14 mouse cellular contexts compared by ENCODE assay signal in genomic region chr9:58065532-58065931, GRCm38 (mm10). TPM values are rescaled to one million over a fixed set of nuclear protein-coding genes. Genes with fewer than 3 reads are reported as not detected.
A peak's percentile ranks its signal among the peaks of the same experiment; 100 is the strongest.
DNase-seq lines count a peak whose midpoint lies in the region; ATAC-seq lines count a peak whose summit lies in the region.
"Had no signal": no experiment of that assay in that cellular context is flagged by ENCODE, and none has a peak within 500 bp of the region (broad histone marks: within the 10 kb centered on the region; RNA-seq: fewer than 3 reads in every experiment).

No protein-coding gene starts in this region.

- H3K27me3 ChIP-seq in hindbrain, embryonic 11.5 days (ENCODE audit: control insufficient read depth, insufficient read depth, low read length): no peaks in the 10 kb centered on the region
- H3K27me3 ChIP-seq in hindbrain, embryonic 10.5 days (ENCODE audit: insufficient read depth, poor library complexity, severe bottlenecking): peaks cover 18% of the 10 kb centered on the region
- peaks cover 3% of the 10 kb centered on the region; the same call in 1 of the 2 replicates for H3K27me3 ChIP-seq in embryonic facial prominence, embryonic 12.5 days
- peaks cover 25% of the 10 kb centered on the region for H3K27me3 ChIP-seq in hindbrain, embryonic 12.5 days
- no peaks in the 10 kb centered on the region for H3K27me3 ChIP-seq in midbrain, embryonic 14.5 days (ENCODE audit: control insufficient read depth, insufficient read depth, low read length)
- H3K27me3 ChIP-seq in heart, embryonic 11.5 days (ENCODE audit: control insufficient read depth, insufficient read depth, low read length): peaks cover 15% of the 10 kb centered on the region

- H3K27ac ChIP-seq in hindbrain, embryonic 11.5 days (ENCODE audit: low read depth, low read length): peak overlapping the region; percentile 54; the same call in 1 of the 2 replicates
- H3K27ac ChIP-seq in hindbrain, embryonic 10.5 days: no peak overlapping the region
- H3K27ac ChIP-seq in embryonic facial prominence, embryonic 12.5 days: peak overlapping the region; percentile 64; the same call in 1 of the 2 replicates
- H3K27ac ChIP-seq in hindbrain, embryonic 12.5 days: peak overlapping the region; percentile 55
- H3K27ac ChIP-seq in midbrain, embryonic 14.5 days (replicated peaks; ENCODE audit: low read depth, low read length): peak overlapping the region; percentile 79
- H3K27ac ChIP-seq in heart, embryonic 11.5 days (ENCODE audit: low read depth, low read length): no peak overlapping the region

- peaks cover 4% of the 10 kb centered on the region; the same call in 1 of the 2 replicates for H3K4me1 ChIP-seq in hindbrain, embryonic 11.5 days (replicated peaks; ENCODE audit: control insufficient read depth, insufficient read depth, low read length)
- H3K4me1 ChIP-seq in hindbrain, embryonic 10.5 days (replicated peaks): peaks cover 51% of the 10 kb centered on the region
- H3K4me1 ChIP-seq in embryonic facial prominence, embryonic 12.5 days: peaks cover 33% of the 10 kb centered on the region
- H3K4me1 ChIP-seq in hindbrain, embryonic 12.5 days: peaks cover 54% of the 10 kb centered on the region
- H3K4me1 ChIP-seq in midbrain, embryonic 14.5 days (ENCODE audit: control insufficient read depth, insufficient read depth, low read length): peaks cover 70% of the 10 kb centered on the region
- peaks cover 34% of the 10 kb centered on the region for H3K4me1 ChIP-seq in heart, embryonic 11.5 days (ENCODE audit: control insufficient read depth, insufficient read depth, low read length)

- H3K4me3 ChIP-seq in hindbrain, embryonic 11.5 days (ENCODE audit: low read depth, low read length): no peak overlapping the region
- H3K4me3 ChIP-seq in hindbrain, embryonic 10.5 days: no peak overlapping the region
- H3K4me3 ChIP-seq in embryonic facial prominence, embryonic 12.5 days: no peak overlapping the region
- H3K4me3 ChIP-seq in hindbrain, embryonic 12.5 days: no peak overlapping the region
- no peak overlapping the region for H3K4me3 ChIP-seq in midbrain, embryonic 14.5 days (replicated peaks; ENCODE audit: low read depth, low read length)
- H3K4me3 ChIP-seq in heart, embryonic 11.5 days (ENCODE audit: low read depth, low read length): no peak overlapping the region
- H3K4me3 ChIP-seq: megakaryocyte, embryonic 14.5 days had no signal

- ATAC-seq in hindbrain, embryonic 11.5 days (ENCODE audit: low FRiP score): no peak
- ATAC-seq in embryonic facial prominence, embryonic 12.5 days (ENCODE audit: insufficient number of reproducible peaks, insufficient read depth, low FRiP score, low TSS enrichment): no peak
- ATAC-seq in hindbrain, embryonic 12.5 days (ENCODE audit: low FRiP score): no peak
- ATAC-seq in midbrain, embryonic 14.5 days (ENCODE audit: low FRiP score, low TSS enrichment): peak; percentile 49; the same call in 1 of the 2 replicates
- no peak for ATAC-seq in heart, embryonic 11.5 days (replicated peaks; ENCODE audit: insufficient number of reproducible peaks, low FRiP score, low TSS enrichment)

- H3K4me2 ChIP-seq in hindbrain, embryonic 11.5 days (replicated peaks; ENCODE audit: low read depth, low read length): no peak overlapping the region
- no peak overlapping the region for H3K4me2 ChIP-seq in embryonic facial prominence, embryonic 12.5 days (replicated peaks)
- no peak overlapping the region for H3K4me2 ChIP-seq in hindbrain, embryonic 12.5 days (replicated peaks)
- no peak overlapping the region; the same call in 1 of the 2 replicates for H3K4me2 ChIP-seq in midbrain, embryonic 14.5 days (ENCODE audit: low read length)
- H3K4me2 ChIP-seq in heart, embryonic 11.5 days: no peak overlapping the region
- H3K4me2 ChIP-seq: liver, embryonic 11.5 days had no signal

- no peak overlapping the region for H3K9ac ChIP-seq in hindbrain, embryonic 11.5 days (ENCODE audit: low read depth, low read length)
- no peak overlapping the region for H3K9ac ChIP-seq in embryonic facial prominence, embryonic 12.5 days
- H3K9ac ChIP-seq in hindbrain, embryonic 12.5 days: no peak overlapping the region
- H3K9ac ChIP-seq in midbrain, embryonic 14.5 days (replicated peaks; ENCODE audit: low read length): no peak overlapping the region; the same call in 1 of the 2 replicates
- H3K9ac ChIP-seq in heart, embryonic 11.5 days (ENCODE audit: low read depth, low read length): no peak overlapping the region

- no peaks in the 10 kb centered on the region for H3K36me3 ChIP-seq in hindbrain, embryonic 11.5 days (ENCODE audit: control insufficient read depth, insufficient read depth, low read length)
- H3K36me3 ChIP-seq in hindbrain, embryonic 10.5 days: no peaks in the 10 kb centered on the region
- H3K36me3 ChIP-seq in embryonic facial prominence, embryonic 12.5 days: no peaks in the 10 kb centered on the region
- H3K36me3 ChIP-seq in hindbrain, embryonic 12.5 days: no peaks in the 10 kb centered on the region
- no peaks in the 10 kb centered on the region for H3K36me3 ChIP-seq in midbrain, embryonic 14.5 days (ENCODE audit: control insufficient read depth, insufficient read depth, low read length)
- no peaks in the 10 kb centered on the region for H3K36me3 ChIP-seq in heart, embryonic 11.5 days (ENCODE audit: control insufficient read depth, insufficient read depth, low read length)

- H3K9me3 ChIP-seq in hindbrain, embryonic 11.5 days (ENCODE audit: control insufficient read depth, low read length): no peaks in the 10 kb centered on the region
- H3K9me3 ChIP-seq in hindbrain, embryonic 10.5 days: no peaks in the 10 kb centered on the region
- no peaks in the 10 kb centered on the region for H3K9me3 ChIP-seq in embryonic facial prominence, embryonic 12.5 days
- no peaks in the 10 kb centered on the region for H3K9me3 ChIP-seq in hindbrain, embryonic 12.5 days (replicated peaks)
- no peaks in the 10 kb centered on the region for H3K9me3 ChIP-seq in midbrain, embryonic 14.5 days (ENCODE audit: control insufficient read depth, low read length)
- no peaks in the 10 kb centered on the region for H3K9me3 ChIP-seq in heart, embryonic 11.5 days (replicated peaks; ENCODE audit: control insufficient read depth, low read length)
- H3K9me3 ChIP-seq: megakaryocyte, embryonic 14.5 days had no signal

- no peak for DNase-seq in hindbrain, embryonic 11.5 days (ENCODE audit: low spot score)
- DNase-seq in hindbrain, embryonic 10.5 days (ENCODE audit: low spot score): no peak
- peak; percentile 82 for DNase-seq in midbrain, embryonic 14.5 days
- no peak for DNase-seq in adrenal gland, adult 18-20 months (ENCODE audit: low spot score in 2 of 2)
- DNase-seq in thymus, postnatal 10 days (ENCODE audit: low spot score in 2 of 2): no peak
- DNase-seq: adrenal gland, adult 8-10 months; heart, postnatal 4 days had no signal

- WGBS in hindbrain, embryonic 11.5 days: 41% methylated on average over 6 of the region's 6 CpGs
- WGBS in hindbrain, embryonic 10.5 days: 60% methylated on average over 6 of the region's 6 CpGs
- 28% methylated on average over 6 of the region's 6 CpGs for WGBS in embryonic facial prominence, embryonic 12.5 days
- 26% methylated on average over 6 of the region's 6 CpGs for WGBS in hindbrain, embryonic 12.5 days
- WGBS in midbrain, embryonic 14.5 days: 3% methylated on average over 6 of the region's 6 CpGs
- 68% methylated on average over 6 of the region's 6 CpGs for WGBS in heart, embryonic 11.5 days (ENCODE audit: insufficient replicate concordance)

RNA-seq across cellular contexts. Expression of gene Stra6, which starts 1.9 kb away (rescaled TPM):
- 8.2 and 12.7 TPM in 2 replicates for polyA plus RNA-seq in hindbrain, embryonic 11.5 days (2014; fragmentation: Nextera tagmentation; extraction: Ambion mirVana)
- polyA plus RNA-seq in hindbrain, embryonic 10.5 days (2016; fragmentation: Nextera tagmentation; extraction: Ambion mirVana): 11.2 and 15.8 TPM in 2 replicates
- polyA plus RNA-seq in embryonic facial prominence, embryonic 12.5 days (2016; fragmentation: Nextera tagmentation; extraction: Ambion mirVana): 30.1 and 38.1 TPM in 2 replicates
- polyA plus RNA-seq in hindbrain, embryonic 12.5 days (2016; fragmentation: Nextera tagmentation; extraction: Ambion mirVana): 14.8 and 17.6 TPM in 2 replicates
- polyA plus RNA-seq in midbrain, embryonic 14.5 days (2014; fragmentation: Nextera tagmentation; extraction: Ambion mirVana): 2.3 and 10.1 TPM in 2 replicates
- polyA plus RNA-seq in heart, embryonic 11.5 days (2014; fragmentation: Nextera tagmentation; extraction: Ambion mirVana): 3.4 and 4.0 TPM in 2 replicates
- total RNA-seq in adrenal gland, adult 18-20 months (2021): 1 to 10 TPM; 1.1 to 1.5 TPM
- total RNA-seq: neutrophil, adult 5-6 weeks had no signal

RNA-seq across cellular contexts. Expression of gene Ccdc33, which starts 53.1 kb away (rescaled TPM):
- 0.31 and 0.99 TPM in 2 replicates for polyA plus RNA-seq in hindbrain, embryonic 11.5 days (2014; fragmentation: Nextera tagmentation; extraction: Ambion mirVana)
- 0.90 and 0.99 TPM in 2 replicates for polyA plus RNA-seq in hindbrain, embryonic 10.5 days (2016; fragmentation: Nextera tagmentation; extraction: Ambion mirVana)
- polyA plus RNA-seq in embryonic facial prominence, embryonic 12.5 days (2016; fragmentation: Nextera tagmentation; extraction: Ambion mirVana): 0.13 and 0.50 TPM in 2 replicates
- 1.0 and 1.5 TPM in 2 replicates for polyA plus RNA-seq in hindbrain, embryonic 12.5 days (2016; fragmentation: Nextera tagmentation; extraction: Ambion mirVana)
- polyA plus RNA-seq in midbrain, embryonic 14.5 days (2014; fragmentation: Nextera tagmentation; extraction: Ambion mirVana): 0.09 and 0.54 TPM in 2 replicates
- 0.37 TPM in 1 of 2 replicates, not detected in the other for polyA plus RNA-seq in heart, embryonic 11.5 days (2014; fragmentation: Nextera tagmentation; extraction: Ambion mirVana)
- under 1 TPM; 0.22 to 0.80 TPM for total RNA-seq in adrenal gland, adult 18-20 months (2021)
- total RNA-seq: gastrocnemius, adult 8-10 months; heart, postnatal 4 days; neutrophil, adult 5-6 weeks had no signal
- polyA plus RNA-seq: liver, embryonic 11.5 days had no signal

RNA-seq across cellular contexts. Expression of gene Cyp11a1, which starts 59.3 kb away (rescaled TPM):
- polyA plus RNA-seq in hindbrain, embryonic 11.5 days (2014; fragmentation: Nextera tagmentation; extraction: Ambion mirVana): not detected in 2 replicates
- polyA plus RNA-seq in hindbrain, embryonic 10.5 days (2016; fragmentation: Nextera tagmentation; extraction: Ambion mirVana): not detected in 2 replicates
- 0.13 TPM in 1 of 2 replicates, not detected in the other for polyA plus RNA-seq in embryonic facial prominence, embryonic 12.5 days (2016; fragmentation: Nextera tagmentation; extraction: Ambion mirVana)
- polyA plus RNA-seq in hindbrain, embryonic 12.5 days (2016; fragmentation: Nextera tagmentation; extraction: Ambion mirVana): 0.17 and 0.38 TPM in 2 replicates
- polyA plus RNA-seq in midbrain, embryonic 14.5 days (2014; fragmentation: Nextera tagmentation; extraction: Ambion mirVana): 0.36 and 0.51 TPM in 2 replicates
- not detected in 2 replicates for polyA plus RNA-seq in heart, embryonic 11.5 days (2014; fragmentation: Nextera tagmentation; extraction: Ambion mirVana)
- total RNA-seq in adrenal gland, adult 18-20 months (2021): 1,000 to 10,000 TPM; 6,431 to 6,741 TPM
- polyA plus RNA-seq: liver, embryonic 11.5 days had no signal

Comparison
In these comparisons a context has a peak if more than half of its experiments do, and no peak if none do; other contexts are left out.
1. H3K27ac ChIP-seq: peak in hindbrain, embryonic 11.5 days (single experiment), embryonic facial prominence, embryonic 12.5 days (single experiment), hindbrain, embryonic 12.5 days (single experiment) and midbrain, embryonic 14.5 days (single experiment); none in hindbrain, embryonic 10.5 days (single experiment) and heart, embryonic 11.5 days (single experiment).